Mouse (Mus musculus) c-Kit-positive CD71-positive TER-119-positive erythroid progenitor cells, embryonic 14.5 days (primary cell): ENCODE data around the gene Haus4.

Experiments
- DNase-seq: peaks from one replicate; pipeline ENCODE4 v3.0.0-alpha.2; 2013; ENCODE audit warnings: low spot score

Haus4 gene

DNA sequence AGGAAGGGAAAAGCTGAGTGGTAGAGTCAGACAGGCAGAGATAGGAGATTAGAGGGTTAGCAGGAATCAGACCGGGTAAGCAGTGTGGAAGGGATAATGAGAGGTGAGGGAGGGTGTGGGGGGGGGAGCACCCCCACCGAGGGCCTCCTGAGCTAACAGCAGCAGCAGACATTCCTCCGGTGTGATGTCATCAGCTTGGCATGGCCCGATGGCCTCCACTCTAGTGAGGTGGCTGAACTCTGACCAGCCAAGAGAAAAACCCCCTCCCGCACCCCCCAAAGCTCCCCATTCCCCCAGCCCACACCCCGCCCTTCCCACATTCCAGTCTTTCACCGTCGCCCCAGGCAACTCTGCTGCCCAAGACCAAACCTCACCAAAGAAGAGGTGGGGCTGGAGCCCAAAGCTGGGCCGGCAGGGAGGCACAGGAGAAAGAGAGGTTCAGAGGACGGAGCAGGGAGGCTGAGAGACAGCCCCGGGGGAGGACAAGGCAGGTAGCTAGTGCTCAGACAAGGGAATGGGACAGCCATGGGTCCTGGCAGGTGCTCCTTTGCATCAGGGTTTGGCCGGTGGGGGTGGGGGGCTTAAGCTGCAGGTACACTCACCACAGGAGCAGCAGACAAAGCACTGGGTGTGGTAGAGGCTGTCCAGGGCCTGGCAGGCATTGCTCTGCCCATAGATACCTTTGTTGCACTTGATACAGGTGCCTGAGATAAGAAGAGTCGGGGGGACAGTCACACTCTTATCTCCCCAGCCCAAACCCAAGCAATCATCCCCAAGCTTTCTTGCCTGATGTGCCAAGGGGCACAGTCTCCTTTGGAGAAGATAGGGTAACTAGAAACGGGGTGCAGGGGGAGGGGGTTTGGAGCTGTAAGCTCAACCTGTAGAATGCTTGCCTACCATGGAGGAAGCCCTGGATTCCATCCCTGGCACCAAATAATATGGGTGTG is 18.6 kb upstream of the Haus4 start:
- no peak for DNase-seq

DNA sequence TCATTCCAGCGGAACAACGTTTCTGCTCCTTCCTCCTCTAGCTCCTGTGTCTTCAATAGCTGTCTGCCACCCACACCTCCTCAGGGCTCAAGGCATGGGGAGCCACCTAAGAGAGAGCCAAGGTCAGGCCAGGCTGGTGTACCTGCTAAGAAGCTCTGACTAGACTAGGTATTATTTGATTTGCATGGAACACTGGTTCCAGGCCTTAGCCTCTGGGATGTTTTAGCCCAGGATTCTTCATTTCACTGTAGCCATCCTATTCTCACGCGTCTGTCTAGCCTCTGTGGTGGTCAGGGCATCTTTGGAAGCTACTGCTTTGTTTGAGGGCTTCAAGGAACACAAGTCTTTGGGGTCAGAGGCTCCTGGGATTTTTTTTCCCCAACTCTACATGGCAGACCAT is 17.7 kb upstream of the Haus4 start:
- no peak for DNase-seq

DNA sequence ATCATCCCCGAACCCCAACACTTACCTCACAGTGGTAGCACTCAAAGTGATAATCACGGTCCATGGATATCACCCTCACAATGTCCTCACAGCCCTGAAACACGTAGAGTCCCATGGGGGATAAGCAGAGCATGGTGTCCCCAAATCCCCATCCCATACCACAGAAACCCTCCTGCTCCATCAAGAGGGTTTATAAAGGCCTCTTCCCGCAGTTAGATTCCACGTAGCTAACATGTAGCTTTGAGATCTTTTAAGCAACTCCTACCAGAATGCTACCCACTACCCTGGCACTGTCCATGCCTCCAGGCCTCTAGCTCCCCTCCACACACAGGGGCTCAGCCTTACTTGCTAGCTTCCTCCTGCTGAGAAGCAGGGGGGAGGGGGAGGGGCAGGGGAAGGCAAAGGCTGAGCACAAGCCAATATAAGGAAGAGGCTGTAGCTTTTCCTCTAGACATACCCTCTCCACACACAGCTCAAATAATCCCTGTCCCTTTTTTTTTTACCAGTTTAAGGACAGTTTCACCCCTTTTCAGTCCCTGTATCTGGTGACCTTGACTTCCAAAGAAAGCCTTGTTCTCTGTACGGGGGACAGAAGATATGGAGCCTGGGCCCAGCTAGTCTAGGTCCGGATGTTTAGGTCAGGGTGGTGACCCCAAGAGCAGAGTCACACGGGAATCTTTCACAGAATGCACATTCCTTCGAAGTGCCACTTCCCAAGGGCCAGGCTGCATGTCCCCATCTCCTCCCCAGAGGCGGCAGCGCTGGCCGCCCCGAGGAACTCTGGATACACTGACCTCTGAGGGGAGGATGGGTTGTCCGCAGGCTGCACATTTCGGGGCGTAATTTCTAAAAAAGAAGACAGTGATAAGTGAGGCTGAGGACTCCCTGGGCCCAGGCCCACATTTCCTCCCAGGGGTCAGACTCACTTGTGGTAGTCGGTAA is 15.3 kb upstream of the Haus4 start:
- no peak for DNase-seq

DNA sequence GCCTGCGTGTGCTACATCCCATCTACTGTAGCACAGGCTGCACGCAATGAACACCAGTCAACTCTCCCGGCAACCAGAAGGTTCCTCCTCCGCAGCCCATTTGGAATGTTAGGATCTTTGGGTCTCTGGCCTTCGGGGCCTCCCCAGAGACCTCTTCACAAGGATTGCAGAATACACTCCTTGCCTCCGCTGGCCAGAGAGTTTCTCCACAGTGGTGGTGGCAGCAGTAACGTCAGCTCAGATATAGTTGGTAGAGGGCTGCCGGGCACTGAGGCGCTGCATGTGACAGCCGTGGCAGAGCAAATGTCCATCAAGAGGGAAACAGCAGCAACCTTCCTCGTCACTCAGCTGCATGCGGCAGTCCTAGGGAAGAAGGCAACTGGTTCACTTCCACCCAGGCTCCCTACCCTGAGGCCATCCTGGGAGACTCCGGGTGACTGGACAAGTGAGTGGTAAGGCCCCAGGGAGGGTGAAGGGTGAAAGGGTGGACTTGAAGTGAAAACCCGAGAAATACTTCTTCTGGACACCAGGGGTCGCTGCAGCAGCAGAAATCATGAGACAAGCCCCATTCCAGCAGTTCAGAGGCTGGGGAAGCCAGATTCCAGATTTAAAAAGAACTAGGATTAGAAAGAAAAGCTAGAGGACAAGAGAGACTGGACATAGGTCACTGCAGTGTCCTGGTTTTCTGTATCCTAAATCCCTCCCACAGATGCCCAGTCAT is 14.4 kb upstream of the Haus4 start:
- peak; percentile 65 for DNase-seq

DNA sequence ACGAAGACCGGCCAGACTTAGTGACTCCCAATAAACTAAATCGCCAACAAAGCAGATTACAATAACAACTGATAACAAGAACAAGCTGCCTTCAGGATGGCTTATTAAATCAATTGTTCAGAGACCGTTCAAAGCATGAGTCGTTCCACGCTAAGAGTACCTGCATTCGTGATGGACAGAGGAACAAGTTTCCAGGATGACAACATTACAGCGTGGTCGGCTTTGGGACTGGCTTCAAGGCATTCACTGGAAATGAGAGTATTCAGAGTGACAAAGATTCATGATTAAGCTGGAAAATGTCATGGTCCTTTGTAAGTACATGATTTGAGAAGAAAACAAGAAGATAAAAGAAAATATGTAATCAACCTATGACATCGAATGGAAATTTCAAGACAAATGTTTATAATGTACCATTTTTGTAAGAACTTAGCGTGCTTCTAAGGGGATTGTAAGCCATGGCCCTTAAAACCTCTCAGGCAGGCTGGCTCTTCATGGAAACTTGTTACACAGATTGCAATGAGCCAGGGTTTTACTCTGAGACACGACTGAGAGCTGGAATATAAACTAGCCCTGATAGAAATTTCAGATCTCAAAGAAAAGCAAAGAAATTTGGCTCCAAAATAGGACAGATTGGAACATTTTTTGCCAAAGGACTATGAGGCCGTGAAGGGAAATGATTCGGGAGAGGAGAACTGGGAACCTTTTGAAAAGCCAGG is 6.3 kb upstream of the Haus4 start:
- no peak for DNase-seq

DNA sequence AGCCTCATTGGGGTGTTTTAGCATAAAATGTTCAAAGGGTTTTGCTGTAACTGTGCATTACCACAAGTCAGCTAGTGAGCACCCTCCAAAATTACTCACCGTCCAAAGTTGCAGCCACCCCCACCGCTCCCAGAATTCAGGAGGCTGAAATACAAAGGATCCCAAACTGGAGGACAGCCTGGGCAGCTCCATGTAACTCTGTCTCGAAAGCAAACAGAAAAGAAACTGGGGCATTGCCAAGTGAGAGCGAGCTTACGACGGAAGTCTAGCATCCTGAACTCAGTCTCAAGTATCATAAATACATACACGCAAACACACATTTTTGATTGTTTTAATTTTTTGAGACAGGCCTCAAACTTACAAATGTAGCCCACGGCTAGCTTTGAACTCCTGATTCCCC is 2.9 kb upstream of the Haus4 start:
- no peak for DNase-seq

DNA sequence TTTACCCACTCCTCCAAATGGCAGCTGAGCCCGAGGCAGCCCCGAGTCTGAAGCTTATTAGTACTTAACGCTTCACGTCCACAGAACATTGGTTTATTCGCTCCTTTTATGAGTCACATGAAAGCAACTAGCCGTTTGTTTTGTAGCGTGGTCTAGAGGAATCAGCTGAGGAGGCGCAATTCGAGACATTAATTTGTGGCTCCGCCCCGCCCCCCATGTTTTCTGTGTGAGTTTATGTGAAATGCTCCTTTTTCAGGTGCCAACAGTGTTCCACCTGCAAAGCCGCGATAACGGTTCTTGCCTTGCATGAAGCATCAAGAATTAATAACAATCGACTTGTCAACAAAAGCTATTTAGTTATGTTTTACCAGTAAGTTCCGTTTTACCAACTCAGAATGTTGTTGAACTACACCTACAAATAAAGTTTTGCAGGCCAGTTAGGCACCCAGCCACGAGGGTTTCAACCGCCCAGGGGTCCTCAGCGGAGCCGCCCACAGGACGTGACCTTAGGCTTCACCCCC is 902 bp downstream of the Haus4 start:
- peak; percentile 65 for DNase-seq

DNA sequence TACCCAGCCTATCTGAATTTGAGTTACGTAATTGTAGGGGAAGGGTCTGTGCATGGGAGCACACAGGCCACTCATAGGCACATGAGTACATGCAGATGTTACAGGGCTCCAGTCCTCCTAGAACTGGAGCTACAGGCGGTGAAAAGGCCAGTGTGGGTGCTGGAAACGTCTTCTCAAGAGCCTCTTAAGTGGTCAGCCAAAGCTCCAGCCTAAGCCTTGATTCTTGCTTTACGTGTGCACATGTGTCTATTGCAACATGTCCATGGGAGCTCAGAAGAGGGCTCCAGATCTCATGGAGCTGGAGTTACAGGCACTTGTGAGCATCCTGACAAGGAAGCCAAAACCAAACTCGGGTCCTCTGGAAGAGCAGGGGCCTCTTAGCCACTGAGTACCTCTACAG is 9.7 kb downstream of the Haus4 start:
- no peak for DNase-seq

DNA sequence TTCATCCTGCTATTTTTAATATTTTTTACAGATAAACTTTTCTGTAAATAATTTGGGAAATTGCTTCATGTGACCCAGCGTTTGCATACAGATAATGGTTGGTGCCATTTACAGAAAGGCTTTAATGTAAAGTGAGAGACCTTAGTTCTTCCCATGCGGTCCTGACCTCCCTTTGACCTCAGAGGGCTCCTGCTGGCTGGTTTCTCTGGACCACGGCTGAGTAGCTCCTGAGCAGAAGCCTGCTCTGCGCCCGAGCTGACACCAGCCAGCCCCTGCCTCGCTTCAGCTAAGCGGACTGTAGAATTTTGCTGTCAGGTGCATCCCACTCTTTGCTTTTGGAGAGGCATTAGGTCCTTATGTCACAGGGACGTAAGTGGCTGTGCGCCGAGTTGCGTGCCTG is 13.6 kb downstream of the Haus4 start:
- no peak for DNase-seq

DNA sequence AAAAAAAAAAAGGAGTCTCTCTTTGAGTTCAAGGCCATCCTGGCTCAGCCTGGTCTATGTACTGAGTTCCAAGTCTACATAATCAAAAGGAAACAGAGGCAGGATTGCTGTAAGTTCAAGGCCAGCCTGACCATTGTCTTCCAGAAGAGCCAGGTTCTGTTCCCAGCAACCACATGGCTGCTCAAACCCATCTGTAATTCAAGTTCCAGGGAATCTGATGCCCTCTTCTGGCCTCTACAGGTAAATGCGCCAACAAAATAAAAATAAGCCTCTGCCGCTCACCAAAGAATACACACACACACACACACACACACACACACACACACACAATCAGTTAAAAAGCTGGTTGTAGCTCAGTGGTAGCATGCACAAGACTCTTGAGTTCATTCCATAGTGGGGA is 15.8 kb downstream of the Haus4 start:
- no peak for DNase-seq

DNA sequence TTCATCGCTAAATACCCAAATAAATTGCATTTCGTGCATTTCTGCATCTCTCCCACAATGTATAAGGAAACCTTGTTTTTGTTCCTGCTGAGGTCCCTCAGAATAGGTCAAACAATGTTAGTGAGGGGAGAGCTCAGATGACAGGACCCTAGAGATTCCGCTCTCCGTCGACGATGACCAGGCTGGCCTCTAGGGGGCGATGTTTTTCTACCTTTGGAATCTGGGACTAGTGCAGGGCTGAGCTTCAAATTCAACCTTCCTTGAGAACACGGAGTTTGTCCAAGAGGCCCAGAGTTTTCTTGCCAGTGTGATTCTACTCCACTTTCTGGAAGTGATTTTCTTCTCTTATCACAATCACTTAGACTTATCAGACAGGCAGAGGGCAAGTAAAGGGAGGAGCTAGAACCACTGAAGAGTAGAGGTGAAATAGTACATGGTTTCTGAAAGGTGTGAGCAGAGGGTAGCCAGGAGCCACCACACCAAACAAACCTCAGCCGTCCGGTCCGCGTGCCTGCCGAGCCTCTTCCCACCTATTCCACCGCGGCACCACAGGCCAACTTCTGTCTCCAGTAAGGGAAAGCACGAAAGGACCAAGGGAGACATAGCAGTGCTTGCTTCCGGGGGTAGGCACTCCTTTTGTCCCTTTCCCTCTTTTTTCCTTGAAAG is 25.8 kb downstream of the Haus4 start:
- peak; percentile 68 for DNase-seq

DNA sequence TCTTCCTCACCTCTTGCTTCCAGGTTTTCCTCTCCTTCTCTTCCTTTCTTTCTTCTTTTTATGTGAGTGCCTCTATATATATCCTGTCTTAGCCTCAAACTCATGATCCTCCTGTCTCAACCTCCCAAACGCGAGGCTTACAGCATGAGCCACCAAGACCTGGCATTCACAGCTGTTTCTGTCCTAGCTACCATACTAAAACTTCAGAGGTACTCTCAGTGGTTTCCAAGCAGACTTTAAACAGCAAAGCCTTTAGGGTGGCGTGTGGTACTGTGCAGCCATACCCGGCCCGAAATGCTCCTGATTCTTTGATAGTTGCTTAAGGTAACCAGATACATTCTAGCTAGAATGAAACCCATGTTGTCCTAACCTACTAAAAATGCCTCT is 26.4 kb downstream of the Haus4 start:
- no peak for DNase-seq

DNA sequence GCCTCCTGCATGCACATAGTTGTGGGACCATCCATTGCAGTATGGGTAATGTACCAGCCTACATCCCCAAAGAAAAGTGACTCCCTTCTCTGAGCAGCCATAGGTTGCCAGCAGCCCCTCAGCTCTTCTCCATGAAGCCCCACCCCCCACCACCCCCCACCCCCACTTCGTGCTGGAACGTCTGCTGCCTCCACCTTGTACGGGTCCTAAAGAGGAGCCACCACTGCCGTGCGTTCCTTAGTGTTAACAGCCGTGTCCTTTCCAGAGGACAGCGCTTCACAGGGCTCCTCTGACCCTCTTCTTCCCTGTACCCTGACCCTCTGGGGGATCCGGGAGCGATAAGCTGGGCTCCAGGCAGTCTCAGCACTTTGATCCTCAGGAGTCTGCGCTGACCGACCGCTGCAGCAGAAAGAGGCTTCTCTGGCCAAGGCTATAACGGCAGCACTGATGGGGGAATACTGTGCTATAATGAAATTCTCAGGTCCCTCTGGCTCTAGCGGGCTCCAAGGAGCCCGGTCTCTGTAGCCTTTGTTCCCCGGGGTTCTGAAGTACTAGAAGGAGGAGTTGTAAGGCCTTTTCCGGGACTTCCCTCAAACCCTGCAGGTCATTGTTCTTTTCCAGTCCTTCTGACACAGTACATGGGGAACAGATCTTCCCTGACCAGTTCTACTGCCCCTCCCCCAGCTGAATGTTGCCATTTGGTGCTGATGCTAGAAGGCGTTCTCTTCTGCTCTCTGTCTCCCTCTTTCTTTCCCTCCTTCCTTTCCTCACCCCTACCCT is 27.0 kb downstream of the Haus4 start:
- DNase-seq = no peak

DNA sequence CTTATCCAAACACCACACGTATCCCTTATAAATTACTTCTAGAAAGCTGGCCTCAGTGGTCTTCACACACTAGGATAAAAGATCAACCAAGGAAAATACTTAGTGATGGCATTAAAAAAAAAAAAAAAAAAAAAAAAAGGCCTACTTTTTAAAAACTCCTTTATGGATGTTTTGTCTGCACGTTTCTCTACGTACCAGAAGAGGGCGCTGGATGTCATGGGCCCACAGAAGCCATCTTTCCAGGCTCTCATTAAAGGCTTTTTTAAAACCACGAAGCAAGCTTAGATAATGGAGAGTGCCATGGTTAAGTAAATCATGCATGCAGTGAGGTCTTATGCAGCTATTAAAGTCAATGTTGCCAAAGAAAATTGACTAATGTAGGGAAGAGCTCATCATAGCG is 30.8 kb downstream of the Haus4 start:
- no peak for DNase-seq

DNA sequence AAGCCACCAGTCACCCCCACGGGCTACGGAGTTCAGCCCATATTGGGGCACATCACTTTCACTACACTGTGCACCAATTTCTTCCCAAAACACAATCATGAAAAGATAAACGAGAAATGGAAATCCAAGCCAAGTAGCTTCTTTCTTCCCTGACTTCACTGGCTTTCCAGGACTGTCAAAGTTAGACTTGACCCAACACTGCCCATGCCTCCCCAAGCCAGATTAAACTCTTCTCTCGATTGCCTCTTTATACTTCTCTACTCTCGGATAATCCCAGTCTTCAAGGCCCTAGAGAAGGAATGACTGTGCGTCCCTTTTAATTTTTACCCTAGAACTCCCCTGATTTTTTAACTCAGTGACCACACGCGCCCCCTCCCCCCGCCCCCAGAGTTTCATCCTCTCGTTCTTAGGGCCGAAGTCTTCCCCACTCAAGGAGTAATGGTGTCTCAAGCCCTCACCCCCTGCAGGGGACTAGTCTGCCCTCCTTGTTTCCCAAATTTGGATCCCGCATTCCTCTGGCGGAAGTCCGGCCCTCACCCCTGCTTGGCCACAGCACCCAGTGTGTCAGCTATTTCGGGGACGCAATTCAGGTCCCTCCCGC is 37.6 kb downstream of the Haus4 start:
- no peak for DNase-seq

DNA sequence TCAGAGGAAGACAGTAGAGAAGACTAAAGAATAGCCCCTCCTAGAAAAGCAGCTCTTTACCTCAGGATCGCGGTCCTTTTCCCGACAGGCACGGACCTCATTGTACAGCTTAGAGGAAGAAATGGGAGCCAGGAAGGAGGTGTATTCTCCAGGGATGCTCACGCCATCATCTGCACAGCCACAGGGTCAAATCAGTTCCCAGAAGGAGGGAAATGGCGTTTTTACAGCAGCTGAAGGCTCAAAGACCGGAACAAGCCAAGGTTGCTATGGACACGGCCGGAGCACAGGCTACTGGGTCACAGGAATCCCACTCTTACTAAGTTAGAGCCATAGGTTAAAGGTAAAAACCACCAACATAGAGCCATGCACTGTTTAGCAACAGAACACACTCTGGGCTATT is 44.6 kb downstream of the Haus4 start:
- no peak for DNase-seq

DNA sequence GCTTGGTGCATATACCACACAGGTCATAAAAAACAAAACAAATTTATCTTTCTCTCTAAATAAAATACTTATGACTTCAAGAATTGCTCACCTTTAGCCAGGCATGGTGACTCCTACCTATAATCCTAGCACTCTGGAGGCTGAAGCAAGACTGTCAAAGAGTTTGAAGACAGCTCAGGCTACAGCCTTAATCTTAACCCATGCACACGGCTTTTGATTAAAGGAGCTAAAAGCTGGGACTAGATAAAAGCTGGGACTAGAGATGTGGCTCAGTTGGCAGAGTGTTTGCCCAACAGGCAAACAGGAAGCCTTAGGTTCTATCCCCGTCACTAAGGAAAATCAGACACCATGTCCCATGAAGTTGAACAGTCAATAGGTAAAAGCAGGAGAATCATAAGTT is 51.3 kb downstream of the Haus4 start:
- no peak for DNase-seq

DNA sequence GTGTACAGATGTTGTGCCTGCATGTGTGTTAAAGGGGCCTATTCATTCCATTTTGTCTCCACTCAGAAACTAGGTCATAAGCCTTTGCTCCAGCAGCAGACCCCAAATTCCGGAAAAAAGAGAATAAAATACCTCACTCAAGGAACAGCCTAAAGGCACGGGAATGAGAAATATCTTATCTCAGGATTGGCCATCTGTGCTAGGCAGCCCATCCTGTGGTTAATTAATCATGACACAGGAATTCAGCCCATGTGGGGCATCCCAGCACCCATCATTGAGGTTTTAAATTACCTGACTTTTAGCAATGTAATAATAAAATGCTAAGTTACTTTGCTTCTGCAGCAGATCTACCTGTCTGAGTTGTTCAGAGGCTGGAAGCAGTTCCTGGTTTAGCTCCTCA is 53.1 kb downstream of the Haus4 start:
- DNase-seq = no peak

DNA sequence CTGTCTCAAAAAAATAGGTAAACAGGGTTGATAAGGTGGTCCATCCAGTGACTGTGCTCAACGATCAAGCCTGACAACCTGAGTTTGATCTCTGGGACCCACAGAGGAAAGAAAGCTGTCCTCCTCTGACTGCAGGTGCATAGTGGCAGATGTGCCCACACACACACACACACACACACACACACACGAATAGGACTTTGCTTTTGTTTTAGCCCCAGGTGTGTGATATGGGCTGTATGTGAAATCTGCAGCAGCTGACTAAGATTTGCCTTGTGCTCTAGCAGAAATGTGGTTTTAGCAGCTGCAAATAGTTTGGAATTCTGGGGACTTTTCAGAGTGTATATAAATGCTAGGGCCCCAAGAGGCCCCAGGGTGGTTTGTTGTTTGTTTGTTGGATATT is 55.1 kb downstream of the Haus4 start:
- no peak for DNase-seq

DNA sequence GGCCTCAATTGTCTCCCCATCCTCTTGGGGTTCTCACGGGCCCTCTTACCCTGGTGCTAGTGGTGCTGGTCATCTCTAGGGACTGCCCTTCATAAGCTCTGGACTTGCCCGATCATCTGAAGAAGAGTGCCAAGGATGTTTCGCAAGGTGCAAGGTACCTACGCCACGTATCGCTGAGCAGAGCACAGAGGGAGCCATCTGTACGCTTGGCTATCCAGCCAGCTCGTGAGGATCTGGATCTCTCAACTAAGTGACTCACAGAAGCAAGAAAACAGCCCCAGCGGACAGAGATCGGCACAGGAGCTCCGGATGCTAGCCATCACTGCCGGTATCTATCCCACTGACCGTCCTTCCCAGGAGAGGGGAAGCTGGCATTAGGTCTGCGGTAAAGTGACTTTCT is 57.7 kb downstream of the Haus4 start:
- DNase-seq = no peak
